Mouse (Mus musculus): ENCODE data around the gene Olfr1082.
"Not testable (repeated sequence)": the region's sequence is repeated elsewhere in the genome, so short reads cannot be mapped to it uniquely, and the experiment has no call there.

Olfr1082 gene

DNA sequence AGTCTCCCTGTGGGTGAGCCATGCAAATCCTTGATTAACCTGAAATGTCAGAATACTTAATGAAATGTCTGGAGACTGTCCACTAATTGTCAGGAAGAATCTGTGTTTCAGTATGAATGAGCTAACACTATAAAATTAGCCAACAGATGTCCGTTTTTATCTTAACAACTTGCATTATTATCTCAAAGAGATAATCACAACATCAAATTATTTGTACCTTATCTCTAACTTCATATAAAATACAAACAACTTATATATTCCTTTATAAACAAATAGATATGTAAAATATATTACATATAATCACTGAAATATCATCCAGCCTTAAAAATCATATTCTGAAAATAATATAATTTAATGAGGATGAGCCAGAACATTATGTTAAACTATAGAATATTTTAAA is at the start of gene Olfr1082:
Gene Olfr1082 (minus strand): TSS at position 101 of the 400 bp plus-strand sequence.
- DNase-seq = not testable (repeated sequence)

DNA sequence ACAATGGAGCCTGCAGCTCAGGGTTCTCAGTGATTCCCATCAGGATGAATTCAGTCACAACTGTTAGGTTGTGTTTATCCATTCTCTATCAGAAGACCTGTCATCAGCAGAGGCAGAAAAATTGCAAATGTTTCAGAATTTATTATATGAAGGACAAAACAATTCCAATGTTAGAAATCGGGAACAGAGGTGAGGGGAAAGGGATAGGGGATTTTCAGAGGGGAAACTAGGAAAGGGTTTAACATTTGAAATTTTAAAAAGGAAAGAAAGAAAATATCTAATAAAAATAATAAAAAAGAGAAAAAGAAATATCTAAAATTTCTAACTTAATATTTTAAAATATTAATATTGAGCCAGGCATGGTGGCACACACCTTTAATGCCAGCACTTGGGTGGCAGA is 40.9 kb upstream of the Olfr1082 start, which contains the start of gene Olfr1084:
Gene Olfr1084 (minus strand): TSS at position 101 of the 400 bp plus-strand sequence.
- not testable (repeated sequence) for DNase-seq

- DNase-seq = not testable (repeated sequence)
Measured at GRCm38 (mm10) chr2:86558135-86558534, 40.6 kb downstream of the Olfr1082 start, which contains the start of gene Olfr1080. TSS of gene Olfr1080 (minus strand) at chr2:86558235.
